Mouse (Mus musculus): ENCODE results near the gene Gng4.

Gng4 gene

DNA sequence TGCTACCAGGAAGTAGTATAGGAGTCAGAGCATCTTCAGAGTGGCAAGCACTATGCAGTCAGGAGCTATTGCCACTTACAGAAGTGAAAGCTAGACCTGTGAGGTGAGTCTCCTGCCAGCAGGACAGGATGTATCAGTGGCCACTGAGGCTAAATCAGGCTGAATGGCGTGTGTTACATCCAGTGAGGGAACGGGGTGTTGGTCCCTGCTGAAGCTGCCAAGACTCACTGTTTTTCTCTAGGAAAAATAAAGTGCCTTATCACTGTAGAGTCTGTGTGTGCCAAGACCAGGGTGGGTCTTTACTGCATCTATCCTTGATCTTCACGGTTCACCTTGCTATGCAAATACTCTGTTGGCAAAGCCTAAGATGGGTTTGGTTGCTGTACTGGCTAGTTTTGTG lies 34.8 kb downstream of the Gng4 start:
- no peak for DNase-seq (ENCODE audit: low read depth, low spot score)

DNA sequence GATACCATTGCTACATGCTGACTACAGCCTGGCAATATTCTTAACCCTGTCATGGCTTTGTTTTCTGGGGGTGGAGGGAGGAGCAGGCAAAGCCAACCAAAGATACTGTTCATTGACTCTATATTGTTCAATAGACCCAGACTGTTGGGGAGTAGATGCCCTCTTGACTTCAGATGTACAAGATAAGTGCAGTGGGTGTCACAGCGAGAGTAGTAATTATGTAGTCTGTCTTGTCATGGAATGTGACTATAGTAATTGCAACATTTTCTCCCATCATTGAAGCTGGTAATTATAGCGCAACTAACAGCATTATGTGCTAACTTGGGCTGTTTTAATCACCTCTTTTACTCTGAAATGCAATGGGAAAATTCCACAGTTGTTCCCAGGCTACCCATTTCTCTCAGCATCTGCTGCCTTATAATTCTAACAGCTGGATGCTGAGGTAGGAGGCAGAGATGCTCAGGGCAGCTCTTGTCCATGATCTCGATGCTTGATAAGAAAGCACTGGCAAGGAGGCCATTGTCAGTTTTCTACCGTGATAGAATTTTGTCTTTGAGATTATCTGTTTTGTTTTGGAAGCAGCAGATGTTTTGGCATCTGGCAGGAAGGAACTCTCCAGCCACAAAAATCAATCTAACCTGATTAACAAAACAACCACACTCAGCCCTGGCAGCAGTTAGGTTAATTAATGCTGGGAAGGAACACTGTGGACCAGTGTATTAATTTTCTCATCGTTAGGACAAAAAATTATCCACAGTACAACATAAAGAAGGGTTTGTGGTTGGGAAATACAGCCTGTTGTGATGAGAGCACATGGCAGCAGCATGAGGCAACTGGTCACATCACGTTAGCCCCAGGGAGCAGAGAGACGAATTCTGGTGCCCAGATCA lies 36.6 kb downstream of the Gng4 start:
- DNase-seq (ENCODE audit: low read depth, low spot score) = no peak

DNA sequence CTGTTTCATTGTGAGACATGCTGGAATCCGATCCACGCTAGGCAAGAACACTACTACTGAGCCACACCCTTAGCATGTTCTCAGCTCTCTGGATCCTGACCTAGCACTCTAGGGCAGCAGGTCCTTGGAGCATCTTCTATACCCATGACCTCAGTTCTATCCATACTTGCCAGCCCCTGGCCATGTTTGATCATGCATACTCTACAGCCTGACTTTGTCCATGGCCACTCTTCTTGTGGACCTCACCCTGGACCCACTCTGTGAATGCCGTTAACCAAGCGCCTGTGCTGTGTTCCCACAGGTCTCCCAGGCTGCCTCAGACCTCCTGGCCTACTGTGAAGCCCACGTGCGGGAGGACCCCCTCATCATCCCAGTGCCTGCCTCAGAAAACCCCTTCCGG lies 41.1 kb downstream of the Gng4 start:
- DNase-seq (ENCODE audit: low read depth, low spot score) = no peak

DNA sequence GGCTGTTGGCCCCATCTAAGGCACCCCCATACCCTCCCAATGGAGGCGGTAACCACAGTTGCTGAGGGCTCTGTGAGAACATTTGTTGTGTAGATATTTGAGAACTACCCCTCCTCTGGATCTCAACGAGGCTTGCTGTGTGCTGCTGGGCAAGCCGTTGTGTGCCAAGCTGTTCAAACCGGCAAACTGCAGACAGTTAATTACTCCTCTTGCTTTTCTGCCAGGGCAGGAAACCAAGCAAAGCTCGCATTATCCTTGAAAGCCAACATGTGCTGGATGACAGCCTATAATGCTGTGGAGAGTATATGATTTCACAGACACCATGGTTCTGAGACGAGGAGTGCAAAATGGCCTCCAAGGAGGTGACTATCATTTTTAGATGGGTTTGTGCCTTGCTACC lies 42.7 kb downstream of the Gng4 start:
- no peak for DNase-seq (ENCODE audit: low read depth, low spot score)

DNA sequence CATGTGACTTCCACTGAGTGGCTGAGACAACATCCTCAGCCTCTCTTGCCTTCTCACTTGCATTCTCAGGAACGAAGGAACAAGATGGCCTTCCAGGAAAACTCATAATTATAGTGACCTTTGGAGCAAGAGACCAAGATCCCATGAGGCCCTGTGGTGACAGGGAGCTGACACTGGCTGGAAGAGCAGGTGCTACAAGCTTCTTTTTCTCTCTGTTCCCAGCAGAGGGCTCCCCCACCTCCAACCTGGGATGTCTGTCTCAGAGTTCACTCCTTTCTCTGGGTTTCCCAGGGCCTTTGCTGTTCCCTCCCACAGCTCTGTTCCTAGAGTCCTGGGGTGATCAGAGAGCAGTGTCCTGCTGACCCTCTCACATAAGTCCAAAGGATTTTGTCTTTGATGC lies 44.3 kb downstream of the Gng4 start:
- DNase-seq (ENCODE audit: low read depth, low spot score) = no peak

DNA sequence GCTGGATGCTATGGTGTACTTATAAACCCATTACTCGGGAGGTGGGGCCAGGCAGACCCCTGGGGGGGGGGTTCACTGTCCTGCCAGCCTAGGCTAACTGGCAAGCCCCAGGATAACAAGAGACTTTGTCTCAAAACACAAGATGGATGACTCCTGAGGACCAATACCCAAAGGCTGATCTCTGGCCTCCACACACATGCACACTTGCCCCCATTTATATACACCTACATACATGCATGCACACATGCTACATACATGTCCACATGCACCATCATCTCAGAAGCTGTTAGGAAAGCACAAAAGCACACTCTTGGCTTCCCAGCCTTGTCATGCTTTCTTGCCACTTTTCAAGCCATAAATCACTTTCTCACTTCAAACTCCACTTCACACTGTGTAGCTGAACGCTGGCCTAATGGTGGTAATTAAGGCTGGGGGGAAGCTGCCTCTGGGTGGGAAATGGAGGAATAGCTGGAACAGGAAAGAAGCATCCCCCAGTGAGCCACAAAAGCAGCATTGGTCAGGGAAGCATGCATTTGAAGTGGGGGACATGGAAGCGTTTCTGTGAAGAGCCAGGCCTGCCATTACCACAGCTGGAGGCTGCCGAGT lies 46.7 kb downstream of the Gng4 start:
- no peak for DNase-seq (ENCODE audit: low read depth, low spot score)

DNA sequence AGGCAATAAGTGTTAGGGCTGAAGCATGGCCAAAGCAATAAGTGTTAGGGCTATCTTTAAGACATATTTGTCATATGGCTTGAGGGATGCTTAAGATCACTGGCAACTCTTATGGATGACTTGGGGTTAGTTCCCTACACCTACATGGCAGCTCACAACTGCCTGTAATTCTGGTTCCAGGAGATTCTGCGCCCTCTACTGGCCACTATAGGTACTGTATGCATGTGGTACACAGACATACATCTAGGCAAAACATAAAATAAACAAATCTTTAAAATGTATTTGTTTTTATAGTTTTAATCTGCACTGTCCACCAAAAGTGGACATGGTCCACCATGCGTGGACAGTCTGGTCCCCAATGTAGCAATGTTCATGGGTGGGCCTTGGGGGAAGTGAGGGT lies 51.3 kb downstream of the Gng4 start:
- peak; percentile 22 for DNase-seq (ENCODE audit: low read depth, low spot score)

DNA sequence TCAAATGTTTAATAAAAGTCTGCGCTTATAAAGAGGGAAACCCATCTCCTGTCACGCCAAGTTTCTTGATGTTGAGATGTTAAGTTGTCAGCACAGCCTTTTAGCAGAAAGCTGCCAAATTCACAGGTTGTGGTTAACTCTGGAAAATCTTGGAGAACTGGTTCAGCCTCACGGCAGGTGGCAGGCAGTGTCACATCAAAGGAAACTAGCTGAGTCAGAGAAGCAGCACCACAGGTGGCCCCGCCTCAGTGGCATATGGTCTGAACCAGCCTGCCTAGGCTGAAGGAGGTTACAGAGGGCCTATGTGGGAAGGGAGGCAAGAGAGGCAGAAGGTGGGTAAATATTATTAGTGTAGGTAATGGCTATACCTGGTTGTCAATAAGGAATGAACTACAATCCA lies 61.2 kb downstream of the Gng4 start:
- DNase-seq (ENCODE audit: low read depth, low spot score) = no peak

DNA sequence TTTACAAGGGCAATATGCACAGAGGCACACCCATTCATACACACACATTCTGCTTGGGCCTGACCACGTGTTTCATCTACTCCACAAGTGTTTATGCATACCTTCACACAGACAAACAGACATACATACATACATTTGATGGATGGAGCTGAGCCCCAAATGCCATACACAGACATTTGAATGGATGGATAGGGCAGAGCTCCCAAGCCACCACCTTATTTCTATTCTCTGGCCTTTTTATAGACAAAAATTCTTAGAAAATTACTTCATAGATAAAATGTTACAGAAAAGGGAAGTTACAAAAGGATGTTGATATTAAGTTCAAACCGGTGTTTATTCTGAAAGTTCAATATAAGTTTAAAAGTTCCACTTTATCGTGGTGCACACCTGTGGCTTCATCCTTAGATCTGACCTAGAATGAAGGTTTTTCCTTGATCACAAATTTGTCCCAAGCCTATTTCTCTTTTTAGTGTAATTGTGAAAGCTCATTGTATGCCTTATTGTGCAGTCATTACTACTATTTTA lies 63.3 kb downstream of the Gng4 start:
- DNase-seq (ENCODE audit: low read depth, low spot score) = no peak

DNA sequence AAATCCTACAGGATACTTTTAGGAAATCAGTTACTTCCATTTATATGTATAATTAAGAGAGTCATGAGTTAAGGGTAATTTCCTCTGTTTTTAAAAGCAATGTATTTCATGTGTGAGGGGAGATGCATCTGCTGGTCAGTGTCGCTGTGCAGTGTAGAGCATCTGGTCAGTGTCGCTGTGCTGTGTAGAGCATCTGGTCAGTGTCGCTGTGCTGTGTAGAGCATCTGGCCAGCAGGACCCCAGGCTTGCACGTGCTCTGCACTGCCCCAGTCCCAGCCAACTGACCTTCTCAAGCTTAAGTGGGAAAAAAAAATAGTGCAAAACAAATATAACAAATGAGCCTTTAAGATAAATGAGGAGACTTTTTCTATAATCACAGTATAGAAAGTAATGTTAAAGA lies 73.3 kb downstream of the Gng4 start:
- DNase-seq (ENCODE audit: low read depth, low spot score) = no peak

DNA sequence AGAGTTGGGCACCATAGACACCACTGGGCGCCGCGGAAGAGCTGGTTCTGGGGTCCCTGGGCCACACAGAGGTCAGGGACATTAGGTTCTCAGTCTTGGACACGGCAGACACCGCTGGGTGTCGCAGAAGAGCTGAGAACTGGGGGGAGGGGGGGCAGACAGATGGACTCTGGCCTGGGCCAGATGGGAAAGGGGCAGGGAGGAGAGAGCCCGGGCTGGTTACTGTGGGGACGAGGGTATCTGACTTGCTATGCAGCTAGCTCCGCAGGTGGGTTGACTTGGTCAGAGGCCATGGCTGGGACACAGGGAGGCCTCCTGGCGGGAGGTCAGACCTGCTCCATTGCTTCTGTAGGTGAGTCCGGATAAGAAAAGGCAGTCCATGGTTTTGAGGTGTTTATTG lies 78.5 kb downstream of the Gng4 start:
- DNase-seq (ENCODE audit: low read depth, low spot score) = no peak

DNA sequence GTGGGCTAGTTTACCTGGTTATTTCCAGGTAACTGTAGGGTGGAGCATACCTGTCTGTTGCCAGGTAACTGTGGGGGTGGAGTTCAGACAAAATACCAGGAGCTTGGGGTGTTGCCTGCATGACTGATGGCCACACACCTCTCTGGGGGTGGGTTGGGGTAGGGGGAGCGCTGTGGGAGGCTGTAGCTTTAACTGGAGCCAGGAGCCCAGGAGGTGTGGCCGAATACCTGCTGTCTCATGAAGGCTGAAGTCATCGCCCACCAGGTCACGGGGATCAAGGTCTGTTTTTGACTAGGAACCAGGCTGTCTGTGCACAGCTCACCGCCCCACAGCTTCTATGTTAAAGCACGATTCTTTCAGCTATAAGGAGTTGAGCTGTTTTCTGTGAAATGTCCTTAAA lies 79.1 kb downstream of the Gng4 start:
- DNase-seq (ENCODE audit: low read depth, low spot score) = no peak

DNA sequence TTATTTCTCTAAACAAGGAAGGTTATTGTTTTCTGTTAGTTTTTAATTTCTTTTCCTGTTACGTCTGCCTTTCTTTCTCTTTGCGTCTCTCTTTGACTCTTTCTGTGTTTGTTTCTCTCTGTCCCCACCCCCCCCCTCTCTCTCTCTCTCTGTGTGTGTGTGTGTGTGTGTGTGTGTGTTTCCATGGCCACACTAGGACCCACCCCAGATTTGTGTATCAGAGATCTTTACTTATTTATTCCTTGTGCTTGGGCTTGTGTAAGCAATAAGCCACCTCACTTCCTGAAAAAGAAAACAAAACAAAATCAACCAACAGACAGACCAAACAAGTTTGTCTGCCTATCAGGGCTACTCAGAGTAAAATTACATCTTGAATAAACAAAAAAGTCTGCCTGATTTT lies 82.5 kb downstream of the Gng4 start:
- DNase-seq (ENCODE audit: low read depth, low spot score) = no peak

DNA sequence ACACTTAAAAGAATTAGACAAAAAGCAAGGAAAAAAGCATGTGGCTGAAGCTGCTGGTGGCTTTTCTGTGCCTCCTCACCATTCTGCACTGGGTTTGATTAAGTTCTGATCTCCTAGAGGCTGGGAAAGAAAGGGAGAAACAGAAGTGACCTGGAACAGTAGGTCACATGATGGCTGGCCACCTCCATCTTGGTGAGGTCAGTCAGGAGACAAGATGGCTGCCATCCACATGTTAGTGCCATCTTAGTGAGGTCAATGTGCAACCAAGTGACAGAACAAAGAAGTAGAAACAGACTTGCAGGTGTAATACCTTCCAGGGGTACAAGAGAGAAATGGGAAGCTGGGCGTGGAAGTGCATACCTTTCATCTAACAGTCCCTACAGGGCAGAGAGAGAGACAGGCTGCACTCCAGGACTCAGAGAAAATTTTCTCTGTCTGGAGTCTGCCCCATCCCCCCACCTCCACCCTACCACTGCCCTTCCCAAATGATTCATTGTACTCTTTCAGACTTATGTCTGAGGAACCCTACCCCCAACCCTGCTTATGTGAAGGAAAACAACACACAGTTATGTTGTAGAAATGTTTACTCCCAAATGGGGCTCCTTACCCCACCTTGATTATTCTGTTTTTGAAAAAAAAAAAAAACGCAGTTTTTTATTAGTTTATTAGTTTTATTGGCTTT lies 83.4 kb downstream of the Gng4 start:
- no peak for DNase-seq (ENCODE audit: low read depth, low spot score)

DNA sequence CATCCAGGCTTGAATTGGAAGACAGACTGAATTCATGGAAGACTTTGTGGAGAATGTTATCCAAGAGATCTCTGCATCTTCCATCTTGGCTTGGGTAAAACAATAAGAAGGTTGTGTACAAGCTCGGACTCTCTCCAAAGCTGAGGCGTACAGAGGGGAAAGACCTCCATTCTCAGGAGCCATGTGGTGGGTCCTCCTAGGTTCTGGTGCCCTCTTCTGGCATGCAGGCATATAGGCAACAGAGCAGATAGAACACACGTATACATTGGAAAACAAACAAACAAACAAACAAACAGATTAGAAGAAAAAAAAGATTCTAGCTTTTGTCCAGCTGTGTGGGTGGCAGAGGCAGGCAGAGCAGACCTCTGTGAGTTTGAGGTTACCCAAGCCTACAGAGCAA lies 84.1 kb downstream of the Gng4 start:
- DNase-seq (ENCODE audit: low read depth, low spot score) = no peak

All from WW6 (cell line).